Mouse (Mus musculus) ES-Bruce4 (cell line): Measurements from ENCODE around the gene Igsf9b. TPM values are rescaled to one million over a fixed set of nuclear protein-coding genes. Genes with fewer than 3 reads are reported as not detected.

Experiments used
- H3K27ac ChIP-seq: 2 replicates; pipeline ENCODE4 v1.5.1; 2012; ENCODE audit warnings: low read length, inconsistent platforms; ENCODE audit not compliant: insufficient read depth
- H3K27me3 ChIP-seq: 2 replicates; pipeline ENCODE4 v1.6.1; 2012; ENCODE audit warnings: mild to moderate bottlenecking, low read length, inconsistent platforms; ENCODE audit not compliant: control insufficient read depth, poor library complexity, insufficient read depth, severe bottlenecking
- H3K36me3 ChIP-seq: 2 replicates; pipeline ENCODE4 v1.6.1; 2012; ENCODE audit warnings: inconsistent platforms, mild to moderate bottlenecking, low read length, moderate library complexity; ENCODE audit not compliant: control insufficient read depth, poor library complexity, insufficient read depth, severe bottlenecking
- H3K4me1 ChIP-seq: one replicate; pipeline ENCODE4 v1.8.1; 2011; ENCODE audit warnings: low read length; ENCODE audit not compliant: control insufficient read depth, insufficient read depth
- H3K4me3 ChIP-seq: 2 replicates; pipeline ENCODE4 v1.5.1; 2011; ENCODE audit warnings: low read depth, mild to moderate bottlenecking, low read length
- H3K9ac ChIP-seq: 2 replicates; pipeline ENCODE4 v1.6.1; 2012; ENCODE audit warnings: low read depth, mild to moderate bottlenecking, inconsistent platforms; ENCODE audit not compliant: poor library complexity, severe bottlenecking
- H3K9me3 ChIP-seq: replicated peaks from 2 replicates; pipeline ENCODE4 v1.6.1; 2012; ENCODE audit warnings: mild to moderate bottlenecking, low read length, inconsistent platforms; ENCODE audit not compliant: control insufficient read depth, poor library complexity, insufficient read depth, severe bottlenecking
- CTCF ChIP-seq: IDR thresholded peaks from one replicate; pipeline ENCODE4 v1.8.1; 2011; ENCODE audit warnings: low read depth, low read length
- EP300 ChIP-seq: IDR thresholded peaks from 2 replicates; pipeline ENCODE4 v1.6.1; 2011; ENCODE audit warnings: low read depth, low read length; ENCODE audit not compliant: insufficient read depth
- POLR2A ChIP-seq: IDR thresholded peaks from one replicate; pipeline ENCODE4 v1.8.1; 2011; ENCODE audit warnings: low read length; ENCODE audit not compliant: insufficient read depth
- polyA plus RNA-seq: library from polyadenylated mRNA; stranded (reverse); fragments of >200 nt; gene quantifications from 2 replicates; pipeline ENCODE4 v1.2.4, GENCODE M21; 2011; ENCODE audit warnings: low read depth; ENCODE audit not compliant: missing spikeins, insufficient read depth, insufficient read length

The Igsf9b gene
- polyA plus RNA-seq, 1 experiment, result 32.2 TPM

DNA sequence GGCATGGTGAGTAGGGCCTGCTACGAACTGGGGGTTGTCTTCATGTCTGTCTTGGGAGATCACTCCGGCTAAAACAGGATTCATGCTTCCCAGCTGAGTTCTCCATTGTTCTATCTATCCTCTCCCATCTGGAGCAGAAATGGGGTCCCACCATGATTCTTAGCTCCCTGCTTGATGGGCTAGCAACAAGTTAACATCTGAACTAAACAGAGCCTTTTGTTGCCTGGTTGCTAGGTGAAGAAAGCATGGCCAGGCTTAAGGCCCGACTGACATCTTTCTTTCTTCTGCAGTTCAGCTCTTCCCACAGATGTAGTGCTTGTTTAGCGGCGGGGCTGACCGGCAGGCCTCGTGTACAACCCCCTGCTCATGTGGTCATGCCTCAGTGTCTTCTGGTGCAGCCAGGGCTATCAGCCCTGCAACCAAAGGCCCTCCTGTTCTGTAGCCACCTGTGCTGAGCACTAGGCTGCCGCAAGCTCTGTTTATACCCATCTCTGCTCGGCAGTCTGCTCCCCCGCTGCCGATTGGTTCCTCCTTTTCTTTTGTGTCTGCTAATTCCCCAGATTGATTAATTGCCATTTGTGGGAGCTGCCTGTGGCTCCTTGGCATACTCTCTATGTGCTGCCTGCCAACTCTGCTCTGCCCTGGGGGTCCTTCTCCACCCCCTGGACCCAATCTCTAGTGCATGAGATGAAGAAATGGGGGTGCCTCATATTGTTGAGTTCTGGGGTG lies 47.7 kb downstream of the Igsf9b start:
- Histone ChIP-seq H3K9me3 (no peaks in the 10 kb centered on the region), H3K4me1 (no peaks in the 10 kb centered on the region), H3K9ac (no peak overlapping the region), H3K36me3 (peaks cover 30% of the 10 kb centered on the region), H3K27me3 (no peaks in the 10 kb centered on the region), H3K27ac (no peak overlapping the region), H3K4me3 (no peak overlapping the region)
- no peak for TF ChIP-seq EP300
- no peak for TF ChIP-seq POLR2A
- TF ChIP-seq CTCF, result no peak

DNA sequence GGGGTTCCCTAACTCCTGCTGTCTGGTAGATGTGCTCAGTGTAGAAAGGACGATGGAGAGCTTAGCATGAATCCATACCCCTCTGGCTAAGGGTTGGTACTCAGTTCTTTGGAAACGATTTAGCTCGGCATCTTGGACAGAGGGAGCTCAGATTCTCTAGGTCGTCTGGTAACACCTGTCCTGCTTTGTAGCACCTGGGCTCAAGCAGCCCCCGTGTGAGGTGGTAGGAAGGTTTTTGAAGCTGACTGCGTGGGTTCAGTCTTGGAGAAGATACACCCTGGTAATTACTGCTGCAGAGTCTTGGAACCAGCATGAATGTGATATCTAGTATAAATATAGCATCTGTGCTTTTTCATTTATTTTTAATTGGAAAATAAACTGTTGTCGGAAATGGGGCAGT lies 54.1 kb downstream of the Igsf9b start:
- TF ChIP-seq POLR2A, result no peak
- TF ChIP-seq EP300, result no peak
- no peak for TF ChIP-seq CTCF
- no peaks in the 10 kb centered on the region for H3K4me1 ChIP-seq
- H3K9me3 ChIP-seq, result no peaks in the 10 kb centered on the region
- H3K36me3 ChIP-seq, result peaks cover 9% of the 10 kb centered on the region
- no peak overlapping the region for H3K4me3 ChIP-seq
- no peak overlapping the region for H3K9ac ChIP-seq
- no peak overlapping the region for H3K27ac ChIP-seq
- no peaks in the 10 kb centered on the region for H3K27me3 ChIP-seq

DNA sequence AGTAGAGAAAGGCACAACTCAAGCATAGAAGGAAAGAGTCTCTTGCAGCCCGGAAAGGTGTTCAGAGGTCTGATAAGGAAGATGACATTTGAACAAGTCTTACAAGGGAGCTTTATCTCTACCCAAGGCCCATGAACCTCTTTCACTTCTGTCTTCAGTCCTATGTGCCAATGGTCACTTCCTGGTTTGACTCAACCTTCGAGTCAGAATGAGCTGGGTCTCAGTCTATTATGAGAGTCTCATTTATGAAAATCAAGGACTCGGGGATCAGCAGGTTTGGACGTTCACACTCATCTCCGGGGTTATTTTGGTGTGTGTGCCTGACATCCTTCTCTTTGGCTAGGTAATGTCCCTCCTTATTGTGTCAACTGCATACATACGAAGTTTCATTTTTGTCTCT lies 58.9 kb downstream of the Igsf9b start:
- Histone ChIP-seq H3K4me1 (no peaks in the 10 kb centered on the region), H3K36me3 (peaks cover 5% of the 10 kb centered on the region), H3K27me3 (no peaks in the 10 kb centered on the region), H3K27ac (no peak overlapping the region), H3K4me3 (no peak overlapping the region), H3K9ac (no peak overlapping the region), H3K9me3 (no peaks in the 10 kb centered on the region)
- TF ChIP-seq CTCF, result no peak
- no peak for TF ChIP-seq EP300
- no peak for TF ChIP-seq POLR2A

DNA sequence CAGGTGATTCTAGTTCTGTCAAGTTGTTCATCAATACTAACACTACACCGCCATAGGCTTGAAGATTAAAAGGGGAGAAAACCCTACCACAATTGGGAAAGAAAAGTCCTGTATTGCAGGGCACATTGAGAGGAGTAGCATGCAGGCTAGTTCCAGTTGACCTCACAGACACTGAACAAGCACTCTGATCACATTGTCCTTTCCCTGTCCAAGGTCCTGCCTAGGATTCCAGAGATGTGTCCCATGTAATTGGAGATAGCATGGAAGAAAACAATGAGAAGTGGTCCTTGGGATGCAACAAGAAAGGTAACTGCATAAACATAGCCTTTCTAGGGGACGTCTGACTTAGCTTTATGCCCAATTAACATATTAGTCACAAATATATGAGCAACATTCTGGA lies 68.2 kb downstream of the Igsf9b start:
- no peaks in the 10 kb centered on the region for H3K27me3 ChIP-seq
- TF ChIP-seq CTCF, result no peak
- TF ChIP-seq POLR2A, result no peak
- no peak for TF ChIP-seq EP300

DNA sequence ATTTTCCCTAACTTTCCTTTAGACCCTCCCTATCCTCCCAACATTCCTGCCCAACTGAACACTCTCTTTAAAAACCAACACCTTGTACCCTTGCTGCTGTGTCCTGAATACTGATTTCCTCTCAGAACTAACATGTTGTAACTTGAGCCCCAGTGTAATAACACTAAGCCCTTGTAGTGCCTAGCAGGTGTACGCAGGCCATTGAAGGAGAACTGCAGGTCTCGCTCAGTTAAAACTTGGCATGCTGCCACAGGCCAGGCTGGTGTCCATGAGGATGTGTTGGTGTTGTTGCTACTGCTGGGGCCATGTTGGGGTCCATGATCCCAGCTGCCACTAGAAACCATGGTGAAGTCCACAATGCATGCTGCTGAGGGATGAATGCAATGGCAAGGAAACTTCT lies 70.1 kb downstream of the Igsf9b start:
- H3K4me3 ChIP-seq, result no peak overlapping the region
- no peaks in the 10 kb centered on the region for H3K27me3 ChIP-seq
- TF ChIP-seq CTCF, result no peak
- TF ChIP-seq EP300, result no peak
- TF ChIP-seq POLR2A, result no peak
- no peaks in the 10 kb centered on the region for H3K9me3 ChIP-seq
- H3K27ac ChIP-seq, result no peak overlapping the region
- H3K36me3 ChIP-seq, result no peaks in the 10 kb centered on the region
- no peaks in the 10 kb centered on the region for H3K4me1 ChIP-seq
- no peak overlapping the region for H3K9ac ChIP-seq

More for the DNA sequence above, 68.2 kb downstream of the Igsf9b start:
- Histone ChIP-seq H3K9ac (no peak overlapping the region), H3K27ac (no peak overlapping the region), H3K4me3 (no peak overlapping the region), H3K9me3 (no peaks in the 10 kb centered on the region), H3K36me3 (no peaks in the 10 kb centered on the region), H3K4me1 (no peaks in the 10 kb centered on the region)

DNA sequence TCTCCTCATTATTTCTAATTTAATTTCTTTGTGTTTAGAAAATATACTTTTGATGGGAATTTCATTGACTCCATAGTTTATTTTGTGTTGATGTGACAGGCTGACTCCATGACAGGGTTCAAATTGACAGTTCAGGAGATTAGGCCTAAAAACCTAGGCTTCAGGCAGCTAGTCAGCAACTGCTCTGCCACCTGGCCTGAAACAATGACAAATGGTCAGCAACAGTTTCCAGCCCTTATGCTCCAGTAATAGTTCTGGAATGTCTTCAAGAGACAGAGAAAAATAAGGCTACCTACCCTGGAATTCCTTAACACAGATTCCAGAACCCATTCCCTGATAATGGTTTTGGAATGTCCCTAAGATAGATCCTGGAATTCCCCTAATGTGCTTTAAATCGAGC lies 76.7 kb downstream of the Igsf9b start:
- H3K9me3 ChIP-seq, result no peaks in the 10 kb centered on the region
- no peak overlapping the region for H3K9ac ChIP-seq
- no peaks in the 10 kb centered on the region for H3K36me3 ChIP-seq
- H3K27ac ChIP-seq, result no peak overlapping the region
- H3K4me3 ChIP-seq, result no peak overlapping the region
- H3K4me1 ChIP-seq, result no peaks in the 10 kb centered on the region
- no peak for TF ChIP-seq CTCF
- TF ChIP-seq POLR2A, result no peak
- no peak for TF ChIP-seq EP300
- no peaks in the 10 kb centered on the region for H3K27me3 ChIP-seq
